Mouse (Mus musculus): ENCODE results near the gene Meioc. TPM values are rescaled to one million over a fixed set of nuclear protein-coding genes. Genes with fewer than 3 reads are reported as not detected.
A peak's percentile ranks its signal among the peaks of the same experiment; 100 is the strongest.
"Not testable (repeated sequence)": the region's sequence is repeated elsewhere in the genome, so short reads cannot be mapped to it uniquely, and the experiment has no call there.

The Meioc gene
- total RNA-seq, 2 experiments from 2014 or later = not detected

- Histone ChIP-seq H3K4me3 (peak within 1 kb of the TSS; percentile 78), H3K27ac (peak within 1 kb of the TSS; percentile 93)
- intact Hi-C loops (cut with DNase I) = no loop called here
- peak; percentile 86 to 87 for DNase-seq (ENCODE audit: extremely low spot score in 1 of 2, low spot score in 2 of 2)
- TF ChIP-seq CTCF (IDR thresholded peaks at IDR 0.05) = no peak
Measured at GRCm38 (mm10) chr11:102697338-102698017, 34.0 kb downstream of the Meioc start, which contains the start of gene Ccdc43. Gene Ccdc43, minus strand, starts transcription at chr11:102697782.

DNA sequence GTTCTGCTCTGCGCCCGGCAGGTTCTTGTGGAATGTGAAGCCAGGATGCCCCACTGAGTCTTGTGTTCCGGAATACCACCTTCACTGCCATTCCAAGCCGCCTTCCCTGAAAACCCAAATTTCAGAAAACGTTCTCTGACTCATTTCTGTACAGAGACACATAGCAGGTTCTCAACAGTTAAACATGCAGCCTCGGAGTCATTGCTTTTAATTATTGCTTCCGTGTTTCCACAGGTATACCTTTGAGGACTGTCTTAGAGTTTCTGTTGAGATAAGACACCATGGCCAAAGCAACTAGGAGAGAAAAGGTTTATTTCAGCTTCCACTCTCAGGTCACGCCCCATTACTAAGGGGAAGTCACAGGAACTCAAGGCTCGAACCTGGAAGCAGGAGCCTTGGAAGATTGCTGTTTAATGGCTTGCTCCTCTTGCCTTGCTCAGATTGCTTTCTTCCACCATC, 34.5 kb downstream of the Meioc start:
- peak overlapping the region; percentile 93 for H3K27ac ChIP-seq
- no peak for DNase-seq (ENCODE audit: extremely low spot score in 1 of 2, low spot score in 2 of 2)
- intact Hi-C loops (cut with DNase I) = no loop called here
- H3K4me3 ChIP-seq = peak overlapping the region; percentile 78
- no peak; the same call in 1 of the 2 replicates for TF ChIP-seq CTCF (IDR thresholded peaks at IDR 0.05)

GRCm38 (mm10) chr11:102702206-102702605, 38.7 kb downstream of the Meioc start:
- H3K27ac ChIP-seq; H3K4me3 ChIP-seq; intact Hi-C loops (cut with DNase I); DNase-seq (ENCODE audit: extremely low spot score in 1 of 2, low spot score in 2 of 2): not testable (repeated sequence)

- H3K4me3 ChIP-seq = no peak overlapping the region
- no peak for TF ChIP-seq CTCF (IDR thresholded peaks at IDR 0.05)
- no peak overlapping the region for H3K27ac ChIP-seq
- intact Hi-C loops (cut with DNase I) = no loop called here
- no peak for DNase-seq (ENCODE audit: extremely low spot score in 1 of 2, low spot score in 2 of 2)
Measured at GRCm38 (mm10) chr11:102712411-102712810, 48.9 kb downstream of the Meioc start.

GRCm38 (mm10) chr11:102714578-102714977, 51.1 kb downstream of the Meioc start:
- H3K27ac ChIP-seq = not testable (repeated sequence)

DNA sequence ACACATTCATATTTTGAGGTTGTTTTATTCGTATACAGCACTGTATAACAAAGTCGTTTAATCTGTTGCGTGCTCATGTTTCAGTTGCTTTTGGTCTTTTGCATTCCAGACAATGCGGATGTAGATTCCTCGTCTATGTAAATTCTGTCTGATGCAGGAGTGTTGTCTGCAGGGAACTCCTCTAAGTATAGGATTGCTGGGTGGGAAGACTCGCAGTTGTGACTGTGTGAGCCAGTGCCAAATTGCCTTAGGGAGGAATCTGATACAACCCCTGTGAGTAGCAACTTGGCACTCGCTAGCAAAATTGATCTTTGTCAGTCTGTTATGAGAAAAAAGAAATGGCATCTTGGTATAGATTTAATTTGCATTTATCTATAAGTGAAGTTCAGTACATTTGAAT, 52.6 kb downstream of the Meioc start:
- no peak for TF ChIP-seq CTCF (IDR thresholded peaks at IDR 0.05)
- H3K27ac ChIP-seq = no peak overlapping the region
- H3K4me3 ChIP-seq = no peak overlapping the region
- no peak for DNase-seq (ENCODE audit: extremely low spot score in 1 of 2, low spot score in 2 of 2)
- intact Hi-C loops (cut with DNase I) = no loop called here

More at GRCm38 (mm10) chr11:102714578-102714977, 51.1 kb downstream of the Meioc start:
- DNase-seq (ENCODE audit: extremely low spot score in 1 of 2, low spot score in 2 of 2); intact Hi-C loops (cut with DNase I); H3K4me3 ChIP-seq: not testable (repeated sequence)
- peak; percentile 47 for TF ChIP-seq CTCF (IDR thresholded peaks at IDR 0.05)

- peak; percentile 48 for TF ChIP-seq CTCF (IDR thresholded peaks at IDR 0.05)
- Histone ChIP-seq H3K27ac (no peak overlapping the region), H3K4me3 (no peak overlapping the region)
- intact Hi-C loops (cut with DNase I) = no loop called here
- DNase-seq (ENCODE audit: extremely low spot score in 1 of 2, low spot score in 2 of 2) = peak in 1 of 2 experiments; percentile 19
Measured at GRCm38 (mm10) chr11:102725574-102725973, 62.1 kb downstream of the Meioc start.

DNA sequence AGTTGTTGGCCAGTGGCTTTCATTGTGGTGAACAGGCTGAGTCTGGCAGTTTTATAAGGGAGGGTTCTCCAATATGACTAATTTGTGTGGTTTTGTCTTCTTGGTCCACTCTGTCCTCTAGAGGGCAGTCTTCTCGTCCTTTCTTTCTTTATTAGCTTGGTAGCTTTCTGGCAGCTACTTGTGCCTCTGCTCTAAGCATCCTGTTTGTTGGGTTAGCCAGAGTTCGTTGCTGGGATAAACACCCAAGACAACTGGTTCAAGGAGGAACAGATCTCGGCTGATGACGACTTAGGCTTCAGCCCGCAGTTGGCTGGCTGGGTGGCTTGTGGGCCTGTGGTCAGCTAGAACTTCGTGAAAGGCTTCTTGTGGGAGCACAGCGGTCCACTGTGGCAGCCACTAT, 65.1 kb downstream of the Meioc start:
- intact Hi-C loops (cut with DNase I) = no loop called here
- peak; percentile 70 for TF ChIP-seq CTCF (IDR thresholded peaks at IDR 0.05)
- no peak for DNase-seq (ENCODE audit: extremely low spot score in 1 of 2, low spot score in 2 of 2)
- Histone ChIP-seq H3K4me3 (no peak overlapping the region), H3K27ac (no peak overlapping the region)

- DNase-seq (ENCODE audit: extremely low spot score in 1 of 2, low spot score in 2 of 2) = no peak
- intact Hi-C loops (cut with DNase I) = no loop called here
- H3K27ac ChIP-seq = no peak overlapping the region
- TF ChIP-seq CTCF (IDR thresholded peaks at IDR 0.05) = no peak
- H3K4me3 ChIP-seq = no peak overlapping the region
Measured at GRCm38 (mm10) chr11:102729835-102730234, 66.3 kb downstream of the Meioc start.

- TF ChIP-seq CTCF (IDR thresholded peaks at IDR 0.05) = no peak
- Histone ChIP-seq H3K27ac (no peak overlapping the region), H3K4me3 (no peak overlapping the region)
- no peak for DNase-seq (ENCODE audit: extremely low spot score in 1 of 2, low spot score in 2 of 2)
- intact Hi-C loops (cut with DNase I) = no loop called here
Measured at GRCm38 (mm10) chr11:102731366-102731765, 67.8 kb downstream of the Meioc start.

Small RNAs within 50 kb of the gene (microRNA-seq; reads per million reads assigned to microRNA genes)
- 0 reads per million in 2 experiments for gene Gm22920

Other genes starting within 250 kb of the Meioc start
- 10 to 100 TPM; 58.1 to 66.2 TPM for gene Grn, start 233.4 kb upstream of the Meioc start, total RNA-seq (2021)
- gene Fam171a2, start 216.0 kb upstream of the Meioc start, total RNA-seq (2021) = 100 to 1,000 TPM; 117 to 123 TPM
- 1 to 10 TPM; 2.5 to 4.1 TPM for gene Itga2b, start 193.6 kb upstream of the Meioc start, total RNA-seq (2021)
- gene Gpatch8, start 107.3 kb upstream of the Meioc start, total RNA-seq (2021) = 10 to 100 TPM; 57.1 to 60.5 TPM
- gene Gm11627, start 84.3 kb upstream of the Meioc start, total RNA-seq (2021) = 1 to 10 TPM; 4.8 to 5.0 TPM
- 10 to 100 TPM; 10.9 to 11.7 TPM for gene Fzd2, start 59.3 kb upstream of the Meioc start, total RNA-seq (2021)
- 10 to 100 TPM; 24.6 to 34.5 TPM for gene Ccdc43, start 34.1 kb downstream of the Meioc start, total RNA-seq (2021)
- gene Adam11, start 97.7 kb downstream of the Meioc start, total RNA-seq (2021) = 100 to 1,000 TPM; 128 to 140 TPM
- gene Gjc1, start 156.0 kb downstream of the Meioc start, total RNA-seq (2021) = 1 to 10 TPM; 6.1 to 6.6 TPM
- 1 to 10 TPM; 6.1 to 8.1 TPM for gene Higd1b, start 172.1 kb downstream of the Meioc start, total RNA-seq (2021)
- 100 to 1,000 TPM; 135 to 138 TPM for gene Eftud2, start 217.3 kb downstream of the Meioc start, total RNA-seq (2021)
- 1 to 10 TPM; 1.8 to 2.6 TPM for gene Ccdc103, start 217.5 kb downstream of the Meioc start, total RNA-seq (2021)
- gene Fam187a, start 221.5 kb downstream of the Meioc start, total RNA-seq (2021) = not detected
- 100 to 1,000 TPM; 111 to 120 TPM for gene Gfap, start 237.2 kb downstream of the Meioc start, total RNA-seq (2021)